Mouse (Mus musculus) bone marrow, adult 2 months (tissue): Measurements from ENCODE around the gene Tspan5.

Experiments
- CTCF ChIP-seq: fragments of 200-500 bp; IDR thresholded peaks from 2 replicates; pipeline ENCODE4 v1.5.1; 2011; ENCODE audit warnings: low read length, control low read depth; ENCODE audit not compliant: control insufficient read depth, insufficient read depth
- POLR2A ChIP-seq: fragments of 200-500 bp; IDR thresholded peaks from 2 replicates; pipeline ENCODE4 v1.6.1; 2011; ENCODE audit warnings: low read depth, mild to moderate bottlenecking, control low read depth, low read length, borderline replicate concordance; ENCODE audit not compliant: control insufficient read depth

DNA sequence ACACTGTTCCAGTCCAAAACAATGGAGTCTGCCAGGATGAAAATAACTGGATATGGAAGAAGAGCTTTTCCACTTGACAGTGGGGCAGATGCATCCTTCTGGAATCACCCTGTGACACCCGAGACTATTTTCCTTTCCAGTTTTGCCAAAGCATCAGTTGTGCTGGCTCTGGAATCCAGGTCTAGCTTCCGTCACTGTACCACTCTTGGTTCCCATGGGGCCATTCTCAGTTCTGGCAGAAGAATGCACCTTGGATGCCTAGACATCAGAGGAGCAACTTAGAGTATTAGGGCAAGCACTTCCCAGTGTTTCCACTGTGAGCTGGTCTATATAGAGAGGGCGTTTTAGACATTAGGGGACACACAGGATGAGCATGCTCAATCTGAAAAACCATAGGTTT is 119.6 kb downstream of the Tspan5 start:
- TF ChIP-seq CTCF (no peak), POLR2A (no peak)
